Mouse (Mus musculus): Measurements from ENCODE around the gene Fgd3.

DNA sequence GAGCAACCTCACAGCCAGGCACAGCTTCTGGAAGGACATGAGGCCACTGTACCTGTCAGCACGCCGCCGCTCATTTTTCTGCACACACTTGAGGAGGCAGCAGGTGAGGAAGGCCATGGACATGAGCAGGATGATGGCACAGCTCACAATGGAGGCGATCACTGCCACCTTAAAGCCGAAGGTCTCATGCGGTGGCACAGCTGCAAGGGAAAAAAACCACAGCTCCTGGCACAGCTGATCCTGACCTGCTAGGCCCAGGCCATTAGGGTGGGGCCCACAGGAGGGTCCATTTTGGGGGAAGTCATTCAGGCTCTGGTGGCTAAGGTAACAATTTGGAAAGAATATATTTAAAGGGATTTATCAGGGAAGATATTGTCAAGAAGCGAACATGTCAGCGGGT is 81.4 kb downstream of the Fgd3 start:
- TF ChIP-seq GATA2 (IDR thresholded peaks at IDR 0.05; ENCODE audit: borderline replicate concordance, low read depth, low read length): no peak
- no peak for TF ChIP-seq CTCF (IDR thresholded peaks at IDR 0.05; ENCODE audit: low read depth, low read length)
- TF ChIP-seq GATA1 (IDR thresholded peaks at IDR 0.05; ENCODE audit: borderline replicate concordance, low read length): no peak
- TF ChIP-seq POLR2AphosphoS5 (IDR thresholded peaks at IDR 0.05; ENCODE audit: insufficient replicate concordance, low read depth, low read length): no peak
- no peak for TF ChIP-seq TAL1 (conservative IDR thresholded peaks at IDR 0.05; ENCODE audit: low read depth, low read length)

Data from G1E (cell line).